Mouse (Mus musculus) liver, adult 2 months (tissue): ENCODE data around the gene Sh2d4b.

Source experiments
- CTCF ChIP-seq: fragments of 200-500 bp; IDR thresholded peaks from 2 replicates; pipeline ENCODE4 v1.5.1; 2011; ENCODE audit warnings: low read depth, low read length, control low read depth
- POLR2A ChIP-seq: fragments of 200-500 bp; IDR thresholded peaks from 2 replicates; pipeline ENCODE4 v1.6.1; 2011; ENCODE audit warnings: low read length, control low read depth; ENCODE audit not compliant: insufficient read depth; ENCODE audit errors: extremely low read depth

GRCm38 (mm10) chr14:40916667-40917066 lies 23.6 kb upstream of the Sh2d4b start:
- no peak for TF ChIP-seq CTCF
- no peak for TF ChIP-seq POLR2A
